Mouse (Mus musculus) MEL (cell line): ENCODE results near the gene Acss3. TPM values are rescaled to one million over a fixed set of nuclear protein-coding genes. Genes with fewer than 3 reads are reported as not detected.

Source experiments
- DNase-seq: peaks from one replicate; pipeline ENCODE4 v3.0.0; 2011; ENCODE audit warnings: low read depth, low spot score
- H3K27ac ChIP-seq: 2 replicates; pipeline ENCODE4 v1.5.1; 2012; ENCODE audit warnings: low read depth, mild to moderate bottlenecking, control low read depth, low read length, moderate library complexity; ENCODE audit not compliant: control insufficient read depth
- H3K27me3 ChIP-seq, 2 experiments: fragments of 150-350 bp in 1 of 2; sonication (generic) in 1 of 2; 2 replicates each; pipeline ENCODE4 v1.6.1; 2012; ENCODE audit warnings: low read length in 2 of 2, mild to moderate bottlenecking in 2 of 2, improper control_type of control experiment in 1 of 2, moderate library complexity in 1 of 2; ENCODE audit not compliant: insufficient read depth in 2 of 2, control insufficient read depth in 1 of 2
- H3K36me3 ChIP-seq, 2 experiments: 2 replicates each; pipeline ENCODE4 v1.6.1; 2012 to 2014; ENCODE audit warnings: low read length in 2 of 2, improper control_type of control experiment in 1 of 2, inconsistent platforms in 1 of 2, mild to moderate bottlenecking in 1 of 2; ENCODE audit not compliant: insufficient read depth in 2 of 2, control insufficient read depth in 1 of 2
- H3K4me1 ChIP-seq, 2 experiments: fragments of 150-350 bp in 1 of 2; sonication (generic) in 1 of 2; 2 replicates each; pipeline ENCODE4 v1.6.1; 2012; ENCODE audit warnings: low read length in 2 of 2, improper control_type of control experiment in 1 of 2, mild to moderate bottlenecking in 1 of 2; ENCODE audit not compliant: insufficient read depth in 2 of 2, control insufficient read depth in 1 of 2
- H3K4me3 ChIP-seq, 2 experiments: fragments of 150-350 bp in 1 of 2; sonication (generic) in 1 of 2; 2 replicates each; pipeline ENCODE4 v1.5.1; 2012; ENCODE audit warnings: low read depth in 2 of 2, low read length in 2 of 2, mild to moderate bottlenecking in 2 of 2, moderate library complexity in 2 of 2, control low read depth in 1 of 2, improper control_type of control experiment in 1 of 2; ENCODE audit not compliant: control insufficient read depth in 1 of 2, insufficient read depth in 1 of 2
- H3K79me2 ChIP-seq: 2 replicates; pipeline ENCODE4 v1.6.1; 2012; ENCODE audit warnings: mild to moderate bottlenecking, low read length, moderate library complexity; ENCODE audit not compliant: control insufficient read depth, poor library complexity, insufficient read depth
- H3K9ac ChIP-seq: 2 replicates; pipeline ENCODE4 v1.6.1; 2012; ENCODE audit warnings: low read depth, mild to moderate bottlenecking, control low read depth, low read length, moderate library complexity; ENCODE audit not compliant: control insufficient read depth, poor library complexity, severe bottlenecking
- H3K9me3 ChIP-seq: fragments of 150-350 bp; sonication (generic); replicated peaks from 2 replicates; pipeline ENCODE4 v1.6.1; 2012; ENCODE audit warnings: mild to moderate bottlenecking, low read length, improper control_type of control experiment, moderate library complexity; ENCODE audit not compliant: insufficient read depth
- CHD2 ChIP-seq: IDR thresholded peaks from 2 replicates; pipeline ENCODE4 v1.6.1; 2011; ENCODE audit warnings: low read length, improper control_type of control experiment
- CTCF ChIP-seq, 3 experiments: IDR thresholded peaks in 2 of 3; conservative IDR thresholded peaks in 1 of 3; 2 replicates each; pipeline ENCODE4 v1.5.1; 2011 to 2012; ENCODE audit warnings: low read length in 3 of 3, low read depth in 2 of 3, mild to moderate bottlenecking in 2 of 3, improper control_type of control experiment in 1 of 3, inconsistent platforms in 1 of 3, mixed read lengths in 1 of 3, moderate library complexity in 1 of 3; ENCODE audit not compliant: control insufficient read depth in 1 of 3, insufficient read depth in 1 of 3, poor library complexity in 1 of 3, severe bottlenecking in 1 of 3
- ELF1 ChIP-seq: IDR thresholded peaks from 2 replicates; pipeline ENCODE4 v1.6.1; 2014; ENCODE audit warnings: low read depth, mild to moderate bottlenecking, inconsistent platforms, low read length, improper control_type of control experiment, moderate library complexity
- GABPA ChIP-seq: IDR thresholded peaks from 2 replicates; pipeline ENCODE4 v1.6.1; 2012; ENCODE audit warnings: low read depth, mild to moderate bottlenecking, inconsistent platforms, low read length, improper control_type of control experiment, moderate library complexity
- JUND ChIP-seq: IDR thresholded peaks from 2 replicates; pipeline ENCODE4 v1.6.1; 2011; ENCODE audit warnings: low read depth, mild to moderate bottlenecking, improper control_type of control experiment, low read length
- KAT2A ChIP-seq: conservative IDR thresholded peaks from 2 replicates; pipeline ENCODE4 v1.6.1; 2012; ENCODE audit warnings: low read depth, low read length, improper control_type of control experiment, inconsistent platforms
- MAFK ChIP-seq: IDR thresholded peaks from 2 replicates; pipeline ENCODE4 v1.6.1; 2011; ENCODE audit warnings: low read depth, mild to moderate bottlenecking, low read length, improper control_type of control experiment, borderline replicate concordance
- MAX ChIP-seq: IDR thresholded peaks from 2 replicates; pipeline ENCODE4 v1.6.1; 2011; ENCODE audit warnings: low read length, improper control_type of control experiment
- MYB ChIP-seq: IDR thresholded peaks from 2 replicates; pipeline ENCODE4 v1.6.1; 2011; ENCODE audit warnings: mild to moderate bottlenecking, low read depth, low read length, improper control_type of control experiment
- NELFE ChIP-seq: IDR thresholded peaks from 2 replicates; pipeline ENCODE4 v1.6.1; 2011; ENCODE audit warnings: low read depth, low read length, improper control_type of control experiment
- NRF1 ChIP-seq: IDR thresholded peaks from 2 replicates; pipeline ENCODE4 v1.6.1; 2014; ENCODE audit warnings: low read depth, mild to moderate bottlenecking, inconsistent platforms, low read length, improper control_type of control experiment, moderate library complexity; ENCODE audit not compliant: poor library complexity, insufficient read depth, severe bottlenecking
- POLR2A ChIP-seq, 2 experiments: IDR thresholded peaks; 2 replicates each; pipeline ENCODE4 v1.6.1; 2011 to 2012; ENCODE audit warnings: low read length in 2 of 2, mild to moderate bottlenecking in 2 of 2, control low read depth in 1 of 2, improper control_type of control experiment in 1 of 2, low read depth in 1 of 2, moderate library complexity in 1 of 2; ENCODE audit not compliant: control insufficient read depth in 1 of 2, insufficient read depth in 1 of 2, poor library complexity in 1 of 2
- POLR2AphosphoS5 ChIP-seq: IDR thresholded peaks from 2 replicates; pipeline ENCODE4 v1.6.1; 2012; ENCODE audit warnings: low read depth, borderline replicate concordance, mild to moderate bottlenecking, inconsistent platforms, low read length, moderate library complexity, mixed read lengths
- RCOR1 ChIP-seq: IDR thresholded peaks from 2 replicates; pipeline ENCODE4 v1.6.1; 2012; ENCODE audit warnings: low read depth, mild to moderate bottlenecking, inconsistent platforms, low read length, improper control_type of control experiment
- SMC3 ChIP-seq: IDR thresholded peaks from 2 replicates; pipeline ENCODE4 v1.6.1; 2011; ENCODE audit warnings: low read depth, low read length, improper control_type of control experiment
- TAL1 ChIP-seq: IDR thresholded peaks from 2 replicates; pipeline ENCODE4 v1.6.1; 2012; ENCODE audit warnings: mild to moderate bottlenecking, inconsistent platforms, low read length, moderate library complexity, mixed read lengths
- TBP ChIP-seq: IDR thresholded peaks from 2 replicates; pipeline ENCODE4 v1.8.0; 2011; ENCODE audit warnings: low read depth, low read length, improper control_type of control experiment
- UBTF ChIP-seq: IDR thresholded peaks from 2 replicates; pipeline ENCODE4 v1.6.1; 2012; ENCODE audit warnings: low read depth, mild to moderate bottlenecking, inconsistent platforms, low read length, improper control_type of control experiment, moderate library complexity, borderline replicate concordance; ENCODE audit not compliant: insufficient read depth
- USF1 ChIP-seq: IDR thresholded peaks from 2 replicates; pipeline ENCODE4 v1.6.1; 2014; ENCODE audit warnings: low read depth, mild to moderate bottlenecking, inconsistent platforms, low read length, improper control_type of control experiment, moderate library complexity
- ZC3H11A ChIP-seq: IDR thresholded peaks from 2 replicates; pipeline ENCODE4 v1.6.1; 2012; ENCODE audit warnings: low read depth, mild to moderate bottlenecking, inconsistent platforms, low read length, improper control_type of control experiment
- ZKSCAN1 ChIP-seq: IDR thresholded peaks from 2 replicates; pipeline ENCODE4 v1.6.1; 2012; ENCODE audit warnings: low read depth, mild to moderate bottlenecking, inconsistent platforms, low read length, improper control_type of control experiment, moderate library complexity
- polyA plus RNA-seq, 2 experiments: library from polyadenylated mRNA; stranded (reverse) in 1 of 2; unstranded in 1 of 2; fragments of >175 nt in 1 of 2; fragments of >200 nt in 1 of 2; gene quantifications; 2 replicates each; pipeline versions ENCODE4 v1.2.1 to v1.2.4; 2012; ENCODE audit warnings: low replicate concordance in 2 of 2, low read depth in 1 of 2; ENCODE audit not compliant: insufficient read length in 2 of 2, insufficient read depth in 1 of 2, missing spikeins in 1 of 2
- total RNA-seq: library from RNA; depleted of rRNA; stranded (reverse); fragments of 300-350 nt; gene quantifications from 2 replicates; pipeline ENCODE4 v1.2.3, GENCODE M21; 2012

The Acss3 gene
- total and polyA plus RNA-seq, 3 experiments: not detected

- Histone ChIP-seq H3K79me2 (no peaks in the 10 kb centered on the region), H3K9me3 (no peaks in the 10 kb centered on the region), H3K4me3 (no peak overlapping the region), H3K4me1 (no peaks in the 10 kb centered on the region), H3K27ac (no peak overlapping the region), H3K27me3 (no peaks in the 10 kb centered on the region), H3K36me3 (no peaks in the 10 kb centered on the region), H3K9ac (no peak overlapping the region)
- DNase-seq: no peak
- TF ChIP-seq JUND (no peak), MAFK (no peak), ZKSCAN1 (no peak), CTCF (IDR thresholded peaks at IDR 0.05 in 2 of 3, conservative IDR thresholded peaks at IDR 0.05 in 1 of 3; ENCODE audit: control insufficient read depth in 1 of 3, insufficient read depth in 1 of 3, low read depth in 2 of 3, low read length in 3 of 3, poor library complexity in 1 of 3, severe bottlenecking in 1 of 3) (no peak), NRF1 (no peak), POLR2AphosphoS5 (no peak), POLR2A (IDR thresholded peaks at IDR 0.05; ENCODE audit: control insufficient read depth in 1 of 2, insufficient read depth in 1 of 2, low read depth in 1 of 2, low read length in 2 of 2, poor library complexity in 1 of 2) (no peak), USF1 (no peak), MAX (no peak), UBTF (no peak), GABPA (no peak), MYB (no peak), KAT2A (no peak), TBP (no peak), ZC3H11A (no peak), SMC3 (no peak), CHD2 (no peak), TAL1 (no peak), NELFE (no peak), ELF1 (no peak)
Observed at GRCm38 (mm10) chr10:107094452-107094851, 29.0 kb downstream of the Acss3 start.

GRCm38 (mm10) chr10:107053846-107054624 is 69.4 kb downstream of the Acss3 start:
- Histone ChIP-seq H3K27ac (no peak overlapping the region), H3K4me3 (no peak overlapping the region), H3K79me2 (no peaks in the 10 kb centered on the region), H3K27me3 (no peaks in the 10 kb centered on the region), H3K9me3 (no peaks in the 10 kb centered on the region), H3K9ac (no peak overlapping the region), H3K36me3 (no peaks in the 10 kb centered on the region), H3K4me1 (no peaks in the 10 kb centered on the region)
- no peak for TF ChIP-seq RCOR1
- DNase-seq: no peak
